Mouse (Mus musculus) left cerebral cortex, postnatal 10 days (tissue): Measurements from ENCODE around the gene March7. TPM values are rescaled to one million over a fixed set of nuclear protein-coding genes. Genes with fewer than 3 reads are reported as not detected.
A peak's percentile ranks its signal among the peaks of the same experiment; 100 is the strongest.

ENCODE experiments used
- DNase-seq, 2 experiments: peaks; one replicate each; pipeline ENCODE4 v3.0.0; 2021 to 2022; ENCODE audit warnings: low spot score in 2 of 2, mixed read lengths in 1 of 2; ENCODE audit errors: extremely low spot score in 1 of 2
- intact Hi-C: fragments of 180-260 bp; cut with DNase I; formaldehyde crosslinking; loops from one replicate; pipeline ENCODE4 v1.15.1; 2025
- total RNA-seq, 2 experiments: library from RNA; stranded (reverse); gene quantifications; 2 replicates each; pipeline ENCODE4 v1.2.3; 2021

The March7 gene
- total RNA-seq, 2 experiments from 2014 or later, result 75.1 to 76.5 TPM

DNA sequence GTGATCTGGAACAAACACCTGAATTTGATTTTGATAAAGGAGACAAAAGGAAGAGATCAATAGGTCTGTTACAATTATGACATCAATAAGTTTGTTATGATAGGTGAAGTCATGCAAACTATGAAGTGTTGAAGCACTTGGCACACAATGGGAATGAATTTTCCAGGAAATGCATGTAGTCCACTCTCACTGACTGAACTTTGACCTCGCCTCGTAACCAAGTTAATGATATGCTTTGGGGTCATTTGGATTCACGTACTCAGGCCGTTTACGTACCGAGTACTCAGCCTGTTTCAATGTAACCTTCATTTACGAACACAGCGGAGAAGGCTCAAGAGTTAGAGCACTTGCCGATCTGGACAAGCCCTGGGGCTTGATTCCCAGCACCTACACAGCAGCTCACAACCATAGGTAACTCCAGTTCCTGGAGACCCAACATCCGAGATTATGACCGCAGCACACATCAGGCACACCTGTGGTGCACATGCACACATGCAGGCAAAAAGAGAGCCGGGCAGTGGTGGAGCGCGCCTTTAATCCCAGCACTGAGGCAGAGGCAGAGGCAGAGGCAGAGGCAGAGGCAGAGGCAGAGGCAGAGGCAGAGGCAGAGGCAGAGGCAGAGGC lies 60.3 kb downstream of the March7 start:
- no peak for DNase-seq
- intact Hi-C loops, result no loop called here

DNA sequence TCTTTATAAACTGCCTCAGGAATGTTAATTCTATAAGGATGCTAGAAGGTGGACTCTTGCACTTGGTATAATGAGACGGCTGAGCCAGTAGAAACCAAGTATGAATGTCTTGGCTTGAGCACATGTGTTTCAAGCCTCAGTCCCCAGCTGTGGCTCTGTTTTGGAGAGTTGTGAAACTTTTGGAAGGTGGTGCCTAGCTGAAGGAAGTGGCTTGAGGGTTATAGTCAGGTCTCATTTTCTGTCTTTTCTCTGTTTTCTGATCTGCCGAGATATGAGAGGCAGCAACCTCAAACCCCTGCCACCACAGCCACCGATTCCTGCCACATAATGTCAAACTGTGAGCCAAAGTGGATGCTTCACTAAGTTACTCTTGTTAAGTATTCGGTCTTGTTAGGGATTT lies 68.9 kb downstream of the March7 start:
- intact Hi-C loops, result no loop called here
- DNase-seq, result no peak

DNA sequence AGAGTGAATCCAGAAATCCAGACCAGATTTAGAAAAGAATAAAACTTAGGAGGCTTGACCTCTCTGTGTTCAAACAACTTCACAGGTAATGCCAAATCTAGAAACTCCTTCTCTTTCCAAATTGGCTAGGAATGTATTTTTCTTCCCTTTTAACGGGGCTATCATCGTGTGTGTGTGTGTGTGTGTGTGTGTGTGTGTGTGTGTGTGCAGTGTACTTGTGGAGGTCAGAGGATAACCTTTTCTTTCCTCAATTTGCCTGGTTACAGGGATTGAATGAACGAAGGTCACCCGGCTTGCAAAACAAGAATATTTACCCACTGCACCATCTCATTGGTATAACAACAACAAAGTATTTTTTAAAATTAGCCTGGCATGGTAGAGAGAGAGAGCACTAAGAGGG lies 72.9 kb downstream of the March7 start:
- intact Hi-C loops, result no loop called here
- no peak for DNase-seq

DNA sequence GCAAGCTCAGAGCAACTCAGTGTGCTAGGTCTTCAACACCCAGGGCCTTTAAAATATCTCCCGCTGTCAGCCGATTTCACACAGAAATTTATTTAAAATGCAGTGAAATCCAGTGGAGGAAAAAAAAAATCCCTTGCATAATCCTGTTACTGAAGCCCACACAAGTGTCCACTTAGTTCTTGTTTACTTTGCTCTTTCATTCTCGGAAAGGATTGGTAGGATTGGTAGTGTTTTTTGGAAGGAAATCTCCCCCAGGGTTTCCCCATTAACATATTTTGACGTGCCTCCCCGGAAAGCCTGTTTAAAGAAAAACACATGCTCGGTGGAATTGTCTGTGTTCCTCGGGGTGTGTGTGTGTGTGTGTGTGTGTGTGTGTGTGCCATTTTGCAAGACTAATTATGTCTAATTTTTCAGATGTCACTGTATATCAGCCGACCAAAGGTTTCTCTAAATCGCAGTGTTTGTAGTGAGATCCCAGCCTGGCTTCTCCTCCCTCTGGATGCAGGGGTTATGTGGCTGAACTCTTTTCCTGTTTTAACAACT lies 73.6 kb downstream of the March7 start:
- intact Hi-C loops, result no loop called here
- DNase-seq, result no peak

DNA sequence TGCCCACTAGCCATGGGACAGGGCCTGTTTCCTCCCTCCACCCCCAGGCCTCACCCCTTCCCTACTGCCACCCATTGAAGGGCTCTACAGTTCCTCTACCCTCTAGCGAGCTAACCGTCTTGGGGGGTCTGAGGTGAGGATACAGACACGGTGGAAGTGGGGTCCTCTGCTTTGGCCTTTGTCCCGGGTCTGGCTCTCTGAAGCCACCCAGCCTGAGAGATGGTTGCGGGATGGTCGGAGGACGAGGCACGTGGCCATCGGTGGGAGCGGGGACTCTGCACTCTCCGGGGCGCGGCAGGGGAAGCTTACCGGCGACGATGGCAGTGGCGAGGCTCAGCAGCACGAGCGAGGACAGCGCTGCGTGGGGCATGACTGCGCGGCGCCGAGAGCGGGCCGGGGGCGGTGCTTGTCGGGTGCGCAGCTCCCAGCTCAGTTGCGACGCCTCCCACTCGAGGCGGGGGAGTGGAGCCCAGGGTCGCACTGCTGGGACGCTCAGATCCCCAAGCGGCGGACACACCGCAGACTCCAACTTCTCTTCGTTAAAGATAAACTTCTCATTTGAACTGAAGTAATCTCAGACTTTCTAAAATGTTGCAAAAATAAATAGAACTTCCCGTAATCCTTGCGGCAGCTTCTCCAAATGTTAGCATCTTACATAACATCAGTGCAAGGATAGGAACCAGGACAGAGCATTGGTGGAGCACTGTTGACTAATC lies 74.2 kb downstream of the March7 start:
- intact Hi-C loops, result no loop called here
- peak; percentile 31 to 85 for DNase-seq

DNA sequence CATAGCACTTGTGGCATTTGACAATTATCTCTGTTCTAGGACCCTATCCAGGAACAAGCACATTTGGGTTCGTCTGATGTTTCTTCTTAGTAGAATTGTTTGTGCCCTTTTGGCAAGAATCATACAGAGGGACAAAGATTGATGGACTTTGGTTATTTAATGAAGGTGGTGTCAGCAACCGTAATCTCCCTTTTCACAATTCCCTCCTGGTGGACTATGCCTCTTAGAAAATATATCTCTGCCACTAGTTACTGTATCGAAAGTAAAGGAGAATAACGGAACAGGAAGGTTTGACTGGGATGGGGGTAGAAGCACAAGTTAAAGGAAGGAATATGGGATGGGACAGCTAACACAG lies 74.8 kb downstream of the March7 start, which contains the start of gene Cd302:
Cd302 (minus strand) TSS at position 22 of the 355 bp plus-strand sequence.
- intact Hi-C loops, result no loop called here
- DNase-seq, result no peak

DNA sequence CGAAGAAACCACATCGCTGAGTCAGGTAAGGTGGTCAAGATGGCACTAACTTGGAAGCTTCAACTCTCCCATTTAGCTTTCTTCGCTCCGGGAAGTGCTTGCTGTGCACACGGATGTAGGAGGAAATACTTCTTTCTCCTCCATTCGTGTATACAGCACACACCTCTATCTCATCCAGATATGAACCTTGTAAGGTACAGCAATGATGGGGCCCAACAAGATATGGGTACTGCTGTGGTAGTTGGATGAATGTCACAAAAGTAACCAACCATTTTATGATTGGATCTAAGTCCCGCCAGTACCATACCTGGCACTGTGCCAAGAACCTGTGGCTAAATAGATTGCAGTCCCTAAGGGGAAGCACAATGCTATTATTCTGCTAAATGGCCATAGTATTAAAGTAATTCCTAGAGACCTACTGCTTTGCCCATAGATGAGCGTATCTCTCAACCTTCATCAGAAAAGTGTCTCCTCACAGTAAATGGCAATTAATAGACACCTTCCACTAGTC lies 75.5 kb downstream of the March7 start:
- intact Hi-C loops, result no loop called here
- DNase-seq, result no peak

DNA sequence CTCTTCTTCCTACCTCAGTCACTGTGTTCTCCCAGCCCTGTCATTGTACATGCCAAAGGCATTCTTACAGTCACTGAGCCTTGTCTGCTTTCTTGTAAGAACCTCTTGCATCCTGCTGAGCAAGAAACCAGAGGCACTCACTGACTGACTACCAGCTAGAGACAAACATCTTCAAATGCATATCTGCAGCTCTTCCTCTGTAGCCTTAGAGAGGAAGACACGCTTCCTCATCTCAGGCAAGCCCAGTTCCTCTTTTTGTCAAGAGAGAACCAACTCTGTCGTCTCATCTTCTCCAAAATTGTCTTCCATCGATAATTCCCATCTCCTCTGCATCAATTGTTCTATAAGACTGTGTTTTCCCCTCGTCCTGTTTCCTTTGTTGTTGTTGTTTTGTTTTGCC lies 78.9 kb downstream of the March7 start:
- no peak for DNase-seq
- intact Hi-C loops, result no loop called here

DNA sequence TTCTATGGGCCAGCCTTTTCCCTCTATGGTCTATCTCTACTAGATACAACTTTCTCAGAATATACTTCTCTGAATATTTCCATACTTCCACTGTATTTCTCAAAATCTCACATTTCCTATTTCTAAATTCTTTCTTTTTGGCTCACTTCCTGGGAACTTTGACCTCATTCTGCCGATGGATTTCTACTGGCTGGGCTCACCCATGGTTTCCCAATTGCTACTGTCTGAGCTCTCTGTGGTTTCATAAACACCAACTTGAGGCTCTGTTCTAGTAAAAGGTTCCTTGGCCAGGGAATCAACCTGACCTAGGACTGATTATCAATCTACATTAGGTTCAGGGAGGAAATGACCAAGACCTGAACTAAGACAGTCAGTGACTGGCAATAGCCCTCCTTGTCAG lies 79.8 kb downstream of the March7 start:
- no peak for DNase-seq
- intact Hi-C loops, result no loop called here

DNA sequence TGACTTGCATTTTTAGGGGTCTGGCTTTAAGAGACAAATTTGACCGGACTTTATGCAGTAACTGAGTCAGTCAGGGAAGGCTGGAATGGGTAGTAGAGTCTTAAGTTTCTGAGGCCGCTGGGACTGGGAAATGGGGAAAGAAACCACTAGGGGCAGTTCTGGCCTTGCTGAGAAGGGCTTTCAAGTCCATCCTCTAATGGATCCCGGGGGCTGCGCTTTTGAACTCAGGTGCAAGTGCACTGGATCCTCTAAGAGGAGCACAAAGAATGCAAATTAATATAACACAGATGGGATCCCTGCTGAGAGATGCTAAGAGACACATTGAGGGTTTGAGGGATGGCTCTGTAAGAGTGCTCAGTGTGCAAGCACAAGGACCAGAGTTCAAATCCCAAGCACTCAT lies 81.7 kb downstream of the March7 start:
- intact Hi-C loops, result no loop called here
- no peak for DNase-seq

DNA sequence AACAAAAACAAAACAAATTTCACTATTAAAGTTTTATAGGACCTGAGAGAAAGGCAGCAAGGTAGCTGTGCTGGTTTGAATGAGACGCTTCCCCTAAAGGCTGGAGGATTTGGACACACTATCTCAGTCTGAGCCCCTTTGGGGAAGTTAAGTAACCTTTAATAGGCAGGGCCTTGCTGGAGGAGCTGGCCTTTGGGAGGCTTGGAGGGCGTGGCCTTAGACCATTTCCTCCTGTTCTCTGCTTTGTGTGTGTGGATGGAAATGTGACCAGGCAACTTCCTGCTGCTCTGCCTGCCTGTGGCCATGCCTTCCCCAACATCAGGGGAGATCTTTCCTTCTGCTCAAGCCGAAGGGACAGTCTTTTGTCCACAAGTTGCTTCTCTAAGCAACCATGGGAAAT lies 88.6 kb downstream of the March7 start:
- intact Hi-C loops, result no loop called here
- no peak for DNase-seq

DNA sequence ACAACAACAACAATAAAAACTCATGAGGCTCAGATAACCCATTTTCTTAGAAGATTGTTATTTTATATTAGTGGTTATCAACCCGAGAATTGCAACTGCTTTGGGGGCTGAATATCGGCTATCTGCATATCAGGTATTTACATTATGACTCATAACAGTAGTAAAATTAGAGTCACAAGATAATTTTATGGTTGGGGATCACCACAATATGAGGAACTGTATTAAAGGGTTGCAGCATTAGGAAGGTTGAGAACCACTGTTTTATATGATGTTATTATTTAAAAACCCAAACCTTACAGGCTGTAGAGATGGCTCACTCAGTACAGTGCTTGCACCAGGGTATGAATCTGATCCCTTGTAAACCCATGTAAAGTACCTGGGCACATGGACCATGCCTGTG lies 89.6 kb downstream of the March7 start:
- DNase-seq, result no peak
- intact Hi-C loops, result no loop called here

Other genes with a start within 250 kb of the March7 start
- 10 to 100 TPM; 53.0 to 56.7 TPM for gene Baz2b, start within 50 bp of the March7 start, total RNA-seq
- gene Cd302, start 74.6 kb downstream of the March7 start, total RNA-seq, result 10 to 100 TPM; 11.5 to 13.4 TPM
- gene Ly75, start 173.4 kb downstream of the March7 start, total RNA-seq, result 1 to 10 TPM; 5.7 to 7.8 TPM